Mouse (Mus musculus) embryonic facial prominence, embryonic 14.5 days (tissue): ENCODE results near the gene Fjx1. TPM values are rescaled to one million over a fixed set of nuclear protein-coding genes. Genes with fewer than 3 reads are reported as not detected.
A peak's percentile ranks its signal among the peaks of the same experiment; 100 is the strongest.

ENCODE experiments used
- ATAC-seq: fragments of 200-750 bp; cut with Nextera tagmentation; 2 replicates; pipeline ENCODE4 v1.8.0; 2017; ENCODE audit warnings: low read depth, moderate number of reproducible peaks, moderate TSS enrichment
- DNase-seq: peaks from one replicate; pipeline ENCODE4 v3.0.0-alpha.2; 2015; ENCODE audit warnings: low spot score
- H3K27ac ChIP-seq: fragments of 300-500 bp; sonication (generic); replicated peaks from 2 replicates; pipeline ENCODE4 v1.5.1; 2014; ENCODE audit warnings: low read depth, mild to moderate bottlenecking, low read length, moderate library complexity
- H3K27me3 ChIP-seq: fragments of 300-500 bp; sonication (generic); replicated peaks from 2 replicates; pipeline ENCODE4 v1.6.1; 2014; ENCODE audit warnings: low read length; ENCODE audit not compliant: control insufficient read depth, insufficient read depth
- H3K36me3 ChIP-seq: fragments of 300-500 bp; sonication (generic); 2 replicates; pipeline ENCODE4 v1.6.1; 2014; ENCODE audit warnings: low read length, mixed read lengths; ENCODE audit not compliant: control insufficient read depth, insufficient read depth
- H3K4me1 ChIP-seq: fragments of 300-500 bp; sonication (generic); 2 replicates; pipeline ENCODE4 v1.6.1; 2014; ENCODE audit warnings: antibody characterized with exemption, low read length; ENCODE audit not compliant: control insufficient read depth, insufficient read depth
- H3K4me2 ChIP-seq: fragments of 300-500 bp; sonication (generic); 2 replicates; pipeline ENCODE4 v1.6.1; 2014; ENCODE audit warnings: low read depth, mild to moderate bottlenecking, low read length, moderate library complexity, mixed read lengths
- H3K4me3 ChIP-seq: fragments of 300-500 bp; sonication (generic); 2 replicates; pipeline ENCODE4 v1.5.1; 2014; ENCODE audit warnings: low read depth, mild to moderate bottlenecking, low read length
- H3K9ac ChIP-seq: fragments of 300-500 bp; sonication (generic); 2 replicates; pipeline ENCODE4 v1.6.1; 2014; ENCODE audit warnings: low read depth, mild to moderate bottlenecking, low read length, moderate library complexity, mixed read lengths
- H3K9me3 ChIP-seq: fragments of 300-500 bp; sonication (generic); 2 replicates; pipeline ENCODE4 v1.6.1; 2016; ENCODE audit warnings: low read length; ENCODE audit not compliant: control insufficient read depth
- WGBS: fragments of 180-500 bp; shearing (Covaris S2); extraction: QIAGEN DNeasy Blood & Tissue Kit; methylation state at CpG from one replicate; pipeline ENCODE4 v1.1.7; 2014; 5-methylcytosine and 5-hydroxymethylcytosine counted together
- polyA plus RNA-seq: library from polyadenylated mRNA; unstranded; fragments of >200 nt; fragmentation: Nextera tagmentation; extraction: Ambion mirVana; gene quantifications from 2 replicates; pipeline ENCODE4 v1.2.1, GENCODE M21; 2014

Gene Fjx1
- polyA plus RNA-seq, 1 experiment from 2014 or later, result 11.8 TPM

GRCm38 (mm10) chr2:102437357-102438030 is 14.8 kb downstream of the Fjx1 start:
- 39% methylated on average over 8 of the region's 8 CpGs for WGBS
- H3K4me2 ChIP-seq, result no peak overlapping the region
- DNase-seq (no peak), ATAC-seq (no peak)
- H3K4me3 ChIP-seq, result no peak overlapping the region
- H3K9ac ChIP-seq, result no peak overlapping the region
- no peaks in the 10 kb centered on the region for H3K9me3 ChIP-seq
- no peaks in the 10 kb centered on the region for H3K4me1 ChIP-seq
- no peak overlapping the region for H3K27ac ChIP-seq
- H3K27me3 ChIP-seq, result no peaks in the 10 kb centered on the region
- H3K36me3 ChIP-seq, result no peaks in the 10 kb centered on the region

DNA sequence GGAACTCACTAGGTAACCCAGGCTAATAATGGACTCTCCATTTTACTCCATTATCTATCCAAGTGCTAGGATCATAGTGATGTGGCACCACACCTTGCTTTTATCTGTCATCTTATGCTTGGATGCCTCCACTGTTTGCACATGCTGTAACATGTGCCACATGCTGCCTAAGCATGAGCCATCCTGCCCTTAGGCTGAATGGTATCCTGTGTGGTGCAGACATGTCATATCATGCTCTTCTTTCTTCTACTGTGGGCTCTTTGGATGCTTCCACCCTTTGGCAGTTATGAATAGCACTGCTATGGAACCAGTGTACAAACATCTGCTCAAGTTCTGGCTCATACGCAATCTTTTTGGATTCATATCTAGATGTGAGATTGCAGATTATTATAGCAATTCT is 18.4 kb downstream of the Fjx1 start:
- no peak overlapping the region for H3K4me3 ChIP-seq
- H3K4me2 ChIP-seq, result no peak overlapping the region
- DNase-seq (peak; percentile 51), ATAC-seq (0 out of 2 replicates have a peak, but pooled peaks have one; percentile 41)
- H3K36me3 ChIP-seq, result no peaks in the 10 kb centered on the region
- H3K9ac ChIP-seq, result no peak overlapping the region
- 66% methylated on average over 1 of the region's 1 CpGs for WGBS
- H3K9me3 ChIP-seq, result no peaks in the 10 kb centered on the region
- no peaks in the 10 kb centered on the region for H3K27me3 ChIP-seq
- no peaks in the 10 kb centered on the region; the same call in 1 of the 2 replicates for H3K4me1 ChIP-seq
- no peak overlapping the region for H3K27ac ChIP-seq

GRCm38 (mm10) chr2:102431084-102431483 is 21.2 kb downstream of the Fjx1 start:
- ATAC-seq (no peak), DNase-seq (no peak)
- Histone ChIP-seq H3K27me3 (no peaks in the 10 kb centered on the region), H3K9ac (no peak overlapping the region), H3K36me3 (no peaks in the 10 kb centered on the region), H3K9me3 (no peaks in the 10 kb centered on the region), H3K4me2 (no peak overlapping the region), H3K4me3 (no peak overlapping the region), H3K4me1 (no peaks in the 10 kb centered on the region; the same call in 1 of the 2 replicates), H3K27ac (no peak overlapping the region)
- 45% methylated on average over 4 of the region's 4 CpGs for WGBS

DNA sequence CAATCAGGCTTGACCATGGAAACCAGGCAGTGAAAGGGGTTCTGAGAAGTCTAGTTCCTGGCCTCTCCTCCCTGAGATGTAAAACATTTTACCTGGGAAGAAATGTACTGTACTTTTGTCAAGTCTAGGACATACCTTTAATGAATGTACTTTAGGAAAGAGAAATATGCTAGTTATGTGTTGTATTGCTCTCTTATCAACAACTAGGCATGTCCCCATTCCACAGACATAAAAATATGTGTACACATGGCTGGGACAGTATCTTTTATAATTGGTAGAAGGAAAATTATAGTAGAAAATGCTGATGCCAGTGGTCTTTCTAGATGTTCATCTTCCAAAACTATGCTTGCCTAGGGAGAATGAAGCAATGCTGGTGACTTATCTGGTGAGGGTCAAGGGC is 24.3 kb downstream of the Fjx1 start:
- no peak overlapping the region for H3K4me2 ChIP-seq
- H3K27me3 ChIP-seq, result no peaks in the 10 kb centered on the region
- ATAC-seq (no peak), DNase-seq (no peak)
- H3K4me1 ChIP-seq, result no peaks in the 10 kb centered on the region; the same call in 1 of the 2 replicates
- no peaks in the 10 kb centered on the region for H3K36me3 ChIP-seq
- no peaks in the 10 kb centered on the region for H3K9me3 ChIP-seq
- no peak overlapping the region for H3K4me3 ChIP-seq
- H3K27ac ChIP-seq, result no peak overlapping the region
- H3K9ac ChIP-seq, result no peak overlapping the region

- DNase-seq (no peak), ATAC-seq (no peak)
- Histone ChIP-seq H3K9ac (no peak overlapping the region), H3K4me3 (no peak overlapping the region), H3K27ac (no peak overlapping the region), H3K9me3 (no peaks in the 10 kb centered on the region), H3K4me1 (no peaks in the 10 kb centered on the region; the same call in 1 of the 2 replicates), H3K4me2 (no peak overlapping the region), H3K36me3 (no peaks in the 10 kb centered on the region), H3K27me3 (no peaks in the 10 kb centered on the region)
- 35% methylated on average over 3 of the region's 3 CpGs for WGBS
Observed at GRCm38 (mm10) chr2:102426434-102426833, 25.9 kb downstream of the Fjx1 start.

DNA sequence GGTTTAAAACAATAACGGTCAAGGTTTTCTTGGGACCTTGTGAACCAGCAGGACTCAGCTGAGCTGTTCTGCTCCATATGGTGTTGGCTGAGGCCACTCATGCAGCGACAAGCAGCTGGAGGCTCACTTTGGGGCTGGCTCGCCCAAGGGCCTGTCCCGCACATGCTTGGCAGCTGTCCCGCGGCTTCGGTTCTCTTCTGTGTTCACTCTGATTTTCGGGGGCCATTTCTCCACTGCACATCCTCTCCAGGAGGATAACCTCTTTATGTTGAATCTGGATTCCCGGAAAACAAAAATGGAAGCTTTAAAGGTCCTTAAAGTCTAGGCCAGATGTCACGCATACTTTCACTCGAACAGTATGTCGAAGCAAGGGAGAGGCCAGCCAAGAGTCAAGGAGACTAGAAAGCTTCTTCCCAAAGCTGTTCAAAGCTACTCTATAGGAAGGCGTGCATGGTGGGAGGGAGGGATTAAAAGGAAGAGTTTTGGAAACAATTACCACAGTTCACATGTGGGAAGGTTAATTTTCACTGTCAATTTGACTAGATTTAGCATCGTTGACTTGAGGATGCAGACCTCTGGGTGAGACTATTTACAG is 36.1 kb downstream of the Fjx1 start:
- no peak overlapping the region for H3K27ac ChIP-seq
- no peak overlapping the region for H3K4me3 ChIP-seq
- H3K27me3 ChIP-seq, result no peaks in the 10 kb centered on the region
- H3K36me3 ChIP-seq, result no peaks in the 10 kb centered on the region
- no peaks in the 10 kb centered on the region for H3K9me3 ChIP-seq
- H3K4me2 ChIP-seq, result no peak overlapping the region
- H3K4me1 ChIP-seq, result no peaks in the 10 kb centered on the region
- DNase-seq (peak; percentile 73), ATAC-seq (peak; percentile 68; the same call in 1 of the 2 replicates)
- H3K9ac ChIP-seq, result no peak overlapping the region
- 65% methylated on average over 14 of the region's 14 CpGs for WGBS

DNA sequence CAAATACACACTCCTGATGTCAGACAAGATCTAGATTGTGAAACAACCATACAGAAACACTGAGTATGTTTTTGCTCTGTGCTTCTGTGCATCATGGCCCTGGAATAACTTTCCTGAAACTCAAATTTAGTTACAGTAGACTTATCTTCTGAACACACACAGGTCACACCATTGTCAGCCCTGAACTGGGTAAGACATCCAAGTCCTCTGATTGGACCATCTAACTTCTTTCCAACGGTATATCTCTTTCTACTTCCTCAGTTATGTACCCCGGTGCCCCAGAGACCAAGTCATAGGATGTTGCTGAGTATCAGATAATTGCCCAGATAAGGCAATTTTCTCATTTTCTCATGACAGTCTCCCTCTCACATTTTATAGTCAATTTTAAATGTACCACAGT is 39.6 kb downstream of the Fjx1 start:
- DNase-seq (no peak), ATAC-seq (no peak)
- Histone ChIP-seq H3K27me3 (no peaks in the 10 kb centered on the region), H3K4me2 (no peak overlapping the region), H3K4me1 (peaks cover 5% of the 10 kb centered on the region; the same call in 1 of the 2 replicates), H3K9me3 (no peaks in the 10 kb centered on the region), H3K9ac (no peak overlapping the region), H3K4me3 (no peak overlapping the region), H3K27ac (no peak overlapping the region), H3K36me3 (no peaks in the 10 kb centered on the region)
- 79% methylated on average over 2 of the region's 2 CpGs for WGBS

DNA sequence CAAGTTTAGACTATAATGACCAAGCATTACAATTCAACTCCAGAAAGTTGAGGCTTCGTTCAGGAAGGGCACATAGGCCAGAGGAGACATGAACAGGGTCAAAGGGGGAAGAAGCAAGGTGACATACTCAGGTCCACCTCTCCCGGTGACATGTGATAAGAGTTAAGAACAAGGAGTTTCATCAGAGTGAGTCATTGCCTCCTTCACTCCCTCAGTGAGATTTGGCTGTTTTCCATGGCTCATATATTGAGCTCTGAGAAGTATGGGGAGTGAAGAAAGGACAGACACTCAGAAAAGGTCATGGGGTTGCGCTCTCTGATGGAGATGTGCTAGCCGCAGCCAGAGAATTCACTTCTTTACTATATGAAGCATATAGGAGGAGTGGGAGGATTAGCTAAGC is 41.7 kb downstream of the Fjx1 start:
- no peak for ATAC-seq

DNA sequence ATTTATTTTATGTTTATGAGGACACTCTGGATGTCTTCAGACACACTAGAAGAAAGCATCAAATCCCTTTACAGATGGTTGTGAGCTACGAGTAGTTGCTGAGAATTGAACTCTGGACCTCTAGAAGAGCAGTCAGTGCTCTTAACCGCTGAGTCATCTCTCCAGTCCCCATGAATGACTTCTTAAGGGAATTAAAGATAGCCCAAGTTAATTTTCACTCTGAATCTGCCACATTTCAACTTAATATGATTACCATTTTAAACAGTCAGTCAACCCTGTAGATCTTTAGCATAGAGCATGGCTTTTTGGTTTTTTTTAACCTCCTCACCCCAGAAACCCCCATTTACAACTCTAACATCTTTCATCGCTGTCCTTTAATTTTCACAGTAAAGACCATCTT is 42.6 kb downstream of the Fjx1 start:
- Histone ChIP-seq H3K27ac (no peak overlapping the region), H3K4me1 (peaks cover 20% of the 10 kb centered on the region), H3K4me2 (no peak overlapping the region), H3K4me3 (no peak overlapping the region), H3K9me3 (no peaks in the 10 kb centered on the region), H3K9ac (no peak overlapping the region), H3K27me3 (no peaks in the 10 kb centered on the region), H3K36me3 (no peaks in the 10 kb centered on the region)
- DNase-seq, result no peak
- ATAC-seq, result no peak
- 93% methylated on average over 3 of the region's 3 CpGs for WGBS

More for the DNA sequence above, 41.7 kb downstream of the Fjx1 start:
- Histone ChIP-seq H3K9ac (no peak overlapping the region), H3K27me3 (no peaks in the 10 kb centered on the region), H3K36me3 (no peaks in the 10 kb centered on the region), H3K4me1 (peaks cover 20% of the 10 kb centered on the region), H3K9me3 (no peaks in the 10 kb centered on the region), H3K4me3 (no peak overlapping the region), H3K27ac (no peak overlapping the region), H3K4me2 (no peak overlapping the region)
- DNase-seq, result peak; percentile 14
- 81% methylated on average over 4 of the region's 4 CpGs for WGBS
